Mouse (Mus musculus) neural tube, embryonic 14.5 days (tissue): ENCODE measurements around the gene Slc24a3. TPM values are rescaled to one million over a fixed set of nuclear protein-coding genes. Genes with fewer than 3 reads are reported as not detected.
A peak's percentile ranks its signal among the peaks of the same experiment; 100 is the strongest.

Source experiments
- ATAC-seq: fragments of 200-750 bp; cut with Nextera tagmentation; 2 replicates; pipeline ENCODE4 v1.8.0; 2017; ENCODE audit warnings: low read depth, mild to moderate bottlenecking, moderate TSS enrichment, moderate library complexity
- H3K27ac ChIP-seq: fragments of 300-500 bp; sonication (generic); 2 replicates; pipeline ENCODE4 v1.5.1; 2014; ENCODE audit warnings: low read depth, mild to moderate bottlenecking, control low read depth, low read length, moderate library complexity, mixed read lengths
- H3K27me3 ChIP-seq: fragments of 300-500 bp; sonication (generic); 2 replicates; pipeline ENCODE4 v1.6.1; 2014; ENCODE audit warnings: low read length; ENCODE audit not compliant: control insufficient read depth, insufficient read depth
- H3K36me3 ChIP-seq: fragments of 300-500 bp; sonication (generic); 2 replicates; pipeline ENCODE4 v1.6.1; 2014; ENCODE audit warnings: low read length, mixed read lengths; ENCODE audit not compliant: control insufficient read depth, insufficient read depth
- H3K4me1 ChIP-seq: fragments of 300-500 bp; sonication (generic); 2 replicates; pipeline ENCODE4 v1.6.1; 2014; ENCODE audit warnings: low read length; ENCODE audit not compliant: control insufficient read depth, insufficient read depth
- H3K4me2 ChIP-seq: fragments of 300-500 bp; sonication (generic); 2 replicates; pipeline ENCODE4 v1.6.1; 2014; ENCODE audit warnings: mild to moderate bottlenecking, low read depth, low read length, control low read depth
- H3K4me3 ChIP-seq: fragments of 300-500 bp; sonication (generic); 2 replicates; pipeline ENCODE4 v1.5.1; 2014; ENCODE audit warnings: low read depth, low read length, control low read depth, mixed read lengths
- H3K9ac ChIP-seq: fragments of 300-500 bp; sonication (generic); replicated peaks from 2 replicates; pipeline ENCODE4 v1.6.1; 2014; ENCODE audit warnings: low read depth, mild to moderate bottlenecking, control low read depth, low read length, mixed read lengths
- H3K9me3 ChIP-seq: fragments of 300-500 bp; sonication (generic); 2 replicates; pipeline ENCODE4 v1.6.1; 2016; ENCODE audit warnings: low read length; ENCODE audit not compliant: control insufficient read depth
- WGBS: fragments of 180-500 bp; shearing (Covaris S2); extraction: QIAGEN DNeasy Blood & Tissue Kit; methylation state at CpG from one replicate; pipeline ENCODE4 v1.1.7; 2014; 5-methylcytosine and 5-hydroxymethylcytosine counted together
- polyA plus RNA-seq: library from polyadenylated mRNA; unstranded; fragments of >200 nt; fragmentation: Nextera tagmentation; extraction: Ambion mirVana; gene quantifications from 2 replicates; pipeline ENCODE4 v1.2.1, GENCODE M21; 2014

Gene Slc24a3
- polyA plus RNA-seq, 1 experiment from 2014 or later, result 31.2 TPM

GRCm38 (mm10) chr2:145288501-145288900, 120.9 kb downstream of the Slc24a3 start:
- no peak overlapping the region for H3K9ac ChIP-seq
- no peak overlapping the region for H3K27ac ChIP-seq
- no peaks in the 10 kb centered on the region for H3K27me3 ChIP-seq
- no peaks in the 10 kb centered on the region for H3K9me3 ChIP-seq
- H3K4me3 ChIP-seq, result no peak overlapping the region
- H3K4me2 ChIP-seq, result no peak overlapping the region
- no peaks in the 10 kb centered on the region for H3K36me3 ChIP-seq
- no peak for ATAC-seq
- 43% methylated on average over 1 of the region's 1 CpGs for WGBS
- peaks cover 6% of the 10 kb centered on the region; the same call in 1 of the 2 replicates for H3K4me1 ChIP-seq

- 28% methylated on average over 2 of the region's 2 CpGs for WGBS
- peaks cover 6% of the 10 kb centered on the region; the same call in 1 of the 2 replicates for H3K4me1 ChIP-seq
- no peaks in the 10 kb centered on the region for H3K36me3 ChIP-seq
- H3K27me3 ChIP-seq, result no peaks in the 10 kb centered on the region
- H3K4me3 ChIP-seq, result no peak overlapping the region
- no peak for ATAC-seq
- no peak overlapping the region for H3K4me2 ChIP-seq
- H3K9ac ChIP-seq, result no peak overlapping the region
- no peaks in the 10 kb centered on the region for H3K9me3 ChIP-seq
- no peak overlapping the region for H3K27ac ChIP-seq
Observed at GRCm38 (mm10) chr2:145291473-145291872, 123.9 kb downstream of the Slc24a3 start.

- no peak overlapping the region for H3K4me2 ChIP-seq
- H3K36me3 ChIP-seq, result no peaks in the 10 kb centered on the region
- H3K4me1 ChIP-seq, result peaks cover 6% of the 10 kb centered on the region; the same call in 1 of the 2 replicates
- H3K9me3 ChIP-seq, result no peaks in the 10 kb centered on the region
- WGBS, result 92% methylated on average over 1 of the region's 1 CpGs
- H3K27ac ChIP-seq, result no peak overlapping the region
- no peak overlapping the region for H3K9ac ChIP-seq
- H3K4me3 ChIP-seq, result no peak overlapping the region
- no peaks in the 10 kb centered on the region for H3K27me3 ChIP-seq
- no peak for ATAC-seq
Observed at GRCm38 (mm10) chr2:145292196-145292595, 124.6 kb downstream of the Slc24a3 start.

- H3K9me3 ChIP-seq, result no peaks in the 10 kb centered on the region
- H3K27ac ChIP-seq, result peak overlapping the region; percentile 0; the same call in 1 of the 2 replicates
- H3K27me3 ChIP-seq, result no peaks in the 10 kb centered on the region
- no peak overlapping the region for H3K4me3 ChIP-seq
- 0% methylated on average over 1 of the region's 1 CpGs for WGBS
- peaks cover 6% of the 10 kb centered on the region; the same call in 1 of the 2 replicates for H3K4me1 ChIP-seq
- H3K36me3 ChIP-seq, result no peaks in the 10 kb centered on the region
- ATAC-seq, result peak; percentile 73
- no peak overlapping the region for H3K4me2 ChIP-seq
- no peak overlapping the region for H3K9ac ChIP-seq
Observed at GRCm38 (mm10) chr2:145292816-145293215, 125.3 kb downstream of the Slc24a3 start.

- Histone ChIP-seq H3K4me3 (no peak overlapping the region), H3K4me2 (no peak overlapping the region), H3K9ac (no peak overlapping the region), H3K9me3 (no peaks in the 10 kb centered on the region), H3K27me3 (no peaks in the 10 kb centered on the region), H3K4me1 (peaks cover 6% of the 10 kb centered on the region; the same call in 1 of the 2 replicates), H3K27ac (no peak overlapping the region), H3K36me3 (no peaks in the 10 kb centered on the region)
- ATAC-seq, result no peak
- 80% methylated on average over 1 of the region's 1 CpGs for WGBS
Observed at GRCm38 (mm10) chr2:145296906-145297305, 129.4 kb downstream of the Slc24a3 start.

- Histone ChIP-seq H3K4me2 (no peak overlapping the region), H3K27me3 (no peaks in the 10 kb centered on the region), H3K9ac (no peak overlapping the region), H3K4me1 (no peaks in the 10 kb centered on the region), H3K9me3 (no peaks in the 10 kb centered on the region), H3K36me3 (no peaks in the 10 kb centered on the region), H3K4me3 (no peak overlapping the region), H3K27ac (no peak overlapping the region)
- no peak for ATAC-seq
- WGBS, result 83% methylated on average over 5 of the region's 5 CpGs
Observed at GRCm38 (mm10) chr2:145299914-145300699, 132.6 kb downstream of the Slc24a3 start.

- Histone ChIP-seq H3K27me3 (no peaks in the 10 kb centered on the region), H3K4me3 (no peak overlapping the region), H3K27ac (no peak overlapping the region), H3K4me1 (no peaks in the 10 kb centered on the region), H3K9ac (no peak overlapping the region), H3K36me3 (no peaks in the 10 kb centered on the region), H3K9me3 (no peaks in the 10 kb centered on the region), H3K4me2 (no peak overlapping the region)
- 68% methylated on average over 2 of the region's 2 CpGs for WGBS
- no peak for ATAC-seq
Observed at GRCm38 (mm10) chr2:145307231-145307883, 139.8 kb downstream of the Slc24a3 start.

- H3K27ac ChIP-seq, result no peak overlapping the region
- no peak for ATAC-seq
- no peaks in the 10 kb centered on the region for H3K27me3 ChIP-seq
- no peaks in the 10 kb centered on the region for H3K9me3 ChIP-seq
- H3K36me3 ChIP-seq, result no peaks in the 10 kb centered on the region
- no peak overlapping the region for H3K9ac ChIP-seq
- no peak overlapping the region for H3K4me3 ChIP-seq
- no peak overlapping the region for H3K4me2 ChIP-seq
- H3K4me1 ChIP-seq, result no peaks in the 10 kb centered on the region
- 53% methylated on average over 2 of the region's 2 CpGs for WGBS
Observed at GRCm38 (mm10) chr2:145318916-145319315, 151.4 kb downstream of the Slc24a3 start.

GRCm38 (mm10) chr2:145321287-145321686, 153.7 kb downstream of the Slc24a3 start:
- H3K4me1 ChIP-seq, result no peaks in the 10 kb centered on the region
- no peak for ATAC-seq
- no peak overlapping the region for H3K9ac ChIP-seq
- WGBS, result 93% methylated on average over 3 of the region's 3 CpGs
- H3K27ac ChIP-seq, result no peak overlapping the region
- H3K27me3 ChIP-seq, result no peaks in the 10 kb centered on the region
- no peak overlapping the region for H3K4me2 ChIP-seq
- no peaks in the 10 kb centered on the region for H3K9me3 ChIP-seq
- no peak overlapping the region for H3K4me3 ChIP-seq
- no peaks in the 10 kb centered on the region for H3K36me3 ChIP-seq
